Mouse (Mus musculus): ENCODE data around the gene Gm3633. TPM values are rescaled to one million over a fixed set of nuclear protein-coding genes. Genes with fewer than 3 reads are reported as not detected.
"Not testable (repeated sequence)": the region's sequence is repeated elsewhere in the genome, so short reads cannot be mapped to it uniquely, and the experiment has no call there.

Gene Gm3633
- not detected in 2 replicates for polyA plus RNA-seq (2015; fragmentation: Nextera tagmentation; extraction: Ambion mirVana)

GRCm38 (mm10) chr14:42641817-42642216, at the start of gene Gm3633:
Gm3633 (minus strand) TSS chr14:42641917.
- H3K4me1 ChIP-seq; H3K36me3 ChIP-seq (ENCODE audit: poor library complexity, severe bottlenecking); H3K4me2 ChIP-seq; H3K9me3 ChIP-seq (replicated peaks); H3K27me3 ChIP-seq; H3K4me3 ChIP-seq; H3K27ac ChIP-seq; ATAC-seq; H3K9ac ChIP-seq: not testable (repeated sequence)
- 71% methylated on average over 1 of the region's 2 CpGs for WGBS

DNA sequence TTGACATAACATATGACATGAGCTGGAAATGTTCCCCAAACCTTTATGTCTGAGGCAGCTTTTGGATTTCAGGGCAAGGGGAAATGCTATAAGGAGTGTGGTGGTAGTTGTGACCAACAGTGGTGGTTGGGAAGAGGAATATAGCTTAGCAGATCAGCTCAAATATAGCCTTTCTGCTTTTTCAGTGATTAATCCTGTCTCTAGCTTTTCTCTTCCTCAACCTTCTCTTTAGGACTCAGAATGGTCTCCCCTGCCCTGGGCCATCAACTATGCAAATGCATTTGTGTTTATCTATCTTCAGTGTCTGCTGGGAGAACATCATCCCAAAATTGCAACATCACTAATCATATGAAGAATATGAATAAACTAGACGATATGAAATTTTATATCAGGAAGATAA, 13.9 kb upstream of the Gm3633 start, which contains the start of gene Gm10378:
Gene Gm10378, plus strand, starts transcription at position 301 of the 400 bp plus-strand sequence.
- not testable (repeated sequence) for H3K4me1 ChIP-seq; H3K9me3 ChIP-seq (replicated peaks); H3K4me3 ChIP-seq; H3K9ac ChIP-seq; H3K27ac ChIP-seq; H3K36me3 ChIP-seq (ENCODE audit: poor library complexity, severe bottlenecking); ATAC-seq; H3K4me2 ChIP-seq; H3K27me3 ChIP-seq
- no CpG with 5 or more reads among the region's 1 CpGs for WGBS

GRCm38 (mm10) chr14:42599782-42600181, 41.9 kb downstream of the Gm3633 start, which contains the start of gene Gm17124:
Gm17124 (minus strand) TSS chr14:42599882.
- no CpG with 5 or more reads among the region's 3 CpGs for WGBS
- not testable (repeated sequence) for H3K9ac ChIP-seq; H3K9me3 ChIP-seq (replicated peaks)

More at GRCm38 (mm10) chr14:42599782-42600181, 41.9 kb downstream of the Gm3633 start, which contains the start of gene Gm17124:
- not testable (repeated sequence) for H3K36me3 ChIP-seq (ENCODE audit: poor library complexity, severe bottlenecking); H3K4me1 ChIP-seq; H3K4me3 ChIP-seq; ATAC-seq; H3K4me2 ChIP-seq; H3K27me3 ChIP-seq; H3K27ac ChIP-seq

Small RNA genes within 50 kb of the gene (microRNA-seq; reads per million reads assigned to microRNA genes)
- not detected for gene Gm23620
- gene Gm25228: not detected

Other genes with a start within 250 kb of the Gm3633 start
- gene Gm8005, start 202.2 kb downstream of the Gm3633 start, polyA plus RNA-seq (2015; fragmentation: Nextera tagmentation; extraction: Ambion mirVana): not detected in 2 replicates
- not detected in 2 replicates for gene Gm8011, start 178.0 kb downstream of the Gm3633 start, polyA plus RNA-seq (2015; fragmentation: Nextera tagmentation; extraction: Ambion mirVana)
- not detected in 2 replicates for gene Gm8020, start 139.6 kb downstream of the Gm3633 start, polyA plus RNA-seq (2015; fragmentation: Nextera tagmentation; extraction: Ambion mirVana)
- not detected in 2 replicates for gene Gm8024, start 117.6 kb downstream of the Gm3633 start, polyA plus RNA-seq (2015; fragmentation: Nextera tagmentation; extraction: Ambion mirVana)
- not detected in 2 replicates for gene Gm17124, start 42.0 kb downstream of the Gm3633 start, polyA plus RNA-seq (2015; fragmentation: Nextera tagmentation; extraction: Ambion mirVana)
- not detected in 2 replicates for gene Gm10378, start 14.0 kb upstream of the Gm3633 start, polyA plus RNA-seq (2015; fragmentation: Nextera tagmentation; extraction: Ambion mirVana)
- gene Gm3015, start 126.9 kb upstream of the Gm3633 start, polyA plus RNA-seq (2015; fragmentation: Nextera tagmentation; extraction: Ambion mirVana): not detected in 2 replicates
- gene Gm10377, start 156.1 kb upstream of the Gm3633 start, polyA plus RNA-seq (2015; fragmentation: Nextera tagmentation; extraction: Ambion mirVana): not detected in 2 replicates
- gene Gm21977, start 211.6 kb upstream of the Gm3633 start, polyA plus RNA-seq (2015; fragmentation: Nextera tagmentation; extraction: Ambion mirVana): not detected in 2 replicates

Data from forebrain, embryonic 13.5 days (tissue).